Mouse (Mus musculus) MEL (cell line): Measurements from ENCODE around the gene Trib3. TPM values are rescaled to one million over a fixed set of nuclear protein-coding genes. Genes with fewer than 3 reads are reported as not detected.

ENCODE experiments used
- DNase-seq: peaks from one replicate; pipeline ENCODE4 v3.0.0; 2011; ENCODE audit warnings: low read depth, low spot score
- H3K27ac ChIP-seq: 2 replicates; pipeline ENCODE4 v1.5.1; 2012; ENCODE audit warnings: low read depth, mild to moderate bottlenecking, control low read depth, low read length, moderate library complexity; ENCODE audit not compliant: control insufficient read depth
- H3K27me3 ChIP-seq, 2 experiments: fragments of 150-350 bp in 1 of 2; sonication (generic) in 1 of 2; 2 replicates each; pipeline ENCODE4 v1.6.1; 2012; ENCODE audit warnings: low read length in 2 of 2, mild to moderate bottlenecking in 2 of 2, improper control_type of control experiment in 1 of 2, moderate library complexity in 1 of 2; ENCODE audit not compliant: insufficient read depth in 2 of 2, control insufficient read depth in 1 of 2
- H3K36me3 ChIP-seq, 2 experiments: 2 replicates each; pipeline ENCODE4 v1.6.1; 2012 to 2014; ENCODE audit warnings: low read length in 2 of 2, improper control_type of control experiment in 1 of 2, inconsistent platforms in 1 of 2, mild to moderate bottlenecking in 1 of 2; ENCODE audit not compliant: insufficient read depth in 2 of 2, control insufficient read depth in 1 of 2
- H3K4me1 ChIP-seq, 2 experiments: fragments of 150-350 bp in 1 of 2; sonication (generic) in 1 of 2; 2 replicates each; pipeline ENCODE4 v1.6.1; 2012; ENCODE audit warnings: low read length in 2 of 2, improper control_type of control experiment in 1 of 2, mild to moderate bottlenecking in 1 of 2; ENCODE audit not compliant: insufficient read depth in 2 of 2, control insufficient read depth in 1 of 2
- H3K4me3 ChIP-seq, 2 experiments: fragments of 150-350 bp in 1 of 2; sonication (generic) in 1 of 2; 2 replicates each; pipeline ENCODE4 v1.5.1; 2012; ENCODE audit warnings: low read depth in 2 of 2, low read length in 2 of 2, mild to moderate bottlenecking in 2 of 2, moderate library complexity in 2 of 2, control low read depth in 1 of 2, improper control_type of control experiment in 1 of 2; ENCODE audit not compliant: control insufficient read depth in 1 of 2, insufficient read depth in 1 of 2
- H3K79me2 ChIP-seq: 2 replicates; pipeline ENCODE4 v1.6.1; 2012; ENCODE audit warnings: mild to moderate bottlenecking, low read length, moderate library complexity; ENCODE audit not compliant: control insufficient read depth, poor library complexity, insufficient read depth
- H3K9ac ChIP-seq: 2 replicates; pipeline ENCODE4 v1.6.1; 2012; ENCODE audit warnings: low read depth, mild to moderate bottlenecking, control low read depth, low read length, moderate library complexity; ENCODE audit not compliant: control insufficient read depth, poor library complexity, severe bottlenecking
- H3K9me3 ChIP-seq: fragments of 150-350 bp; sonication (generic); replicated peaks from 2 replicates; pipeline ENCODE4 v1.6.1; 2012; ENCODE audit warnings: mild to moderate bottlenecking, low read length, improper control_type of control experiment, moderate library complexity; ENCODE audit not compliant: insufficient read depth
- CHD2 ChIP-seq: IDR thresholded peaks from 2 replicates; pipeline ENCODE4 v1.6.1; 2011; ENCODE audit warnings: low read length, improper control_type of control experiment
- ELF1 ChIP-seq: IDR thresholded peaks from 2 replicates; pipeline ENCODE4 v1.6.1; 2014; ENCODE audit warnings: low read depth, mild to moderate bottlenecking, inconsistent platforms, low read length, improper control_type of control experiment, moderate library complexity
- ETS1 ChIP-seq: IDR thresholded peaks from 2 replicates; pipeline ENCODE4 v1.6.1; 2012; ENCODE audit warnings: low read depth, mild to moderate bottlenecking, inconsistent platforms, low read length, improper control_type of control experiment, moderate library complexity
- GATA1 ChIP-seq: IDR thresholded peaks from 2 replicates; pipeline ENCODE4 v1.6.1; 2011; ENCODE audit warnings: low read depth, low read length, improper control_type of control experiment
- HCFC1 ChIP-seq: IDR thresholded peaks from 2 replicates; pipeline ENCODE4 v1.6.1; 2012; ENCODE audit warnings: low read depth, mild to moderate bottlenecking, inconsistent platforms, low read length, improper control_type of control experiment, moderate library complexity
- JUND ChIP-seq: IDR thresholded peaks from 2 replicates; pipeline ENCODE4 v1.6.1; 2011; ENCODE audit warnings: low read depth, mild to moderate bottlenecking, improper control_type of control experiment, low read length
- KAT2A ChIP-seq: conservative IDR thresholded peaks from 2 replicates; pipeline ENCODE4 v1.6.1; 2012; ENCODE audit warnings: low read depth, low read length, improper control_type of control experiment, inconsistent platforms
- MAZ ChIP-seq: IDR thresholded peaks from 2 replicates; pipeline ENCODE4 v1.6.1; 2012; ENCODE audit warnings: low read depth, mild to moderate bottlenecking, inconsistent platforms, low read length, improper control_type of control experiment
- MXI1 ChIP-seq: IDR thresholded peaks from 2 replicates; pipeline ENCODE4 v1.6.1; 2011; ENCODE audit warnings: mild to moderate bottlenecking, low read depth, low read length, improper control_type of control experiment
- MYC ChIP-seq: IDR thresholded peaks from 2 replicates; pipeline ENCODE4 v1.6.1; 2011; ENCODE audit warnings: low read depth, mild to moderate bottlenecking, low read length, improper control_type of control experiment, moderate library complexity
- NELFE ChIP-seq: IDR thresholded peaks from 2 replicates; pipeline ENCODE4 v1.6.1; 2011; ENCODE audit warnings: low read depth, low read length, improper control_type of control experiment
- TBP ChIP-seq: IDR thresholded peaks from 2 replicates; pipeline ENCODE4 v1.8.0; 2011; ENCODE audit warnings: low read depth, low read length, improper control_type of control experiment
- TCF12 ChIP-seq: IDR thresholded peaks from 2 replicates; pipeline ENCODE4 v1.6.1; 2014; ENCODE audit warnings: low read depth, mild to moderate bottlenecking, inconsistent platforms, low read length, improper control_type of control experiment, moderate library complexity
- USF1 ChIP-seq: IDR thresholded peaks from 2 replicates; pipeline ENCODE4 v1.6.1; 2014; ENCODE audit warnings: low read depth, mild to moderate bottlenecking, inconsistent platforms, low read length, improper control_type of control experiment, moderate library complexity
- USF2 ChIP-seq, 2 experiments: IDR thresholded peaks; 2 replicates each; pipeline ENCODE4 v1.6.1; 2011 to 2012; ENCODE audit warnings: improper control_type of control experiment in 2 of 2, low read length in 2 of 2, borderline replicate concordance in 1 of 2, inconsistent platforms in 1 of 2, low read depth in 1 of 2, mild to moderate bottlenecking in 1 of 2; ENCODE audit not compliant: insufficient read depth in 1 of 2
- ZC3H11A ChIP-seq: IDR thresholded peaks from 2 replicates; pipeline ENCODE4 v1.6.1; 2012; ENCODE audit warnings: low read depth, mild to moderate bottlenecking, inconsistent platforms, low read length, improper control_type of control experiment
- ZKSCAN1 ChIP-seq: IDR thresholded peaks from 2 replicates; pipeline ENCODE4 v1.6.1; 2012; ENCODE audit warnings: low read depth, mild to moderate bottlenecking, inconsistent platforms, low read length, improper control_type of control experiment, moderate library complexity
- ZNF384 ChIP-seq: IDR thresholded peaks from 2 replicates; pipeline ENCODE4 v1.6.1; 2012; ENCODE audit warnings: low read depth, mild to moderate bottlenecking, inconsistent platforms, low read length, improper control_type of control experiment
- polyA plus RNA-seq, 2 experiments: library from polyadenylated mRNA; stranded (reverse) in 1 of 2; unstranded in 1 of 2; fragments of >175 nt in 1 of 2; fragments of >200 nt in 1 of 2; gene quantifications; 2 replicates each; pipeline versions ENCODE4 v1.2.1 to v1.2.4; 2012; ENCODE audit warnings: low replicate concordance in 2 of 2, low read depth in 1 of 2; ENCODE audit not compliant: insufficient read length in 2 of 2, insufficient read depth in 1 of 2, missing spikeins in 1 of 2
- total RNA-seq: library from RNA; depleted of rRNA; stranded (reverse); fragments of 300-350 nt; gene quantifications from 2 replicates; pipeline ENCODE4 v1.2.3, GENCODE M21; 2012

The Trib3 gene
- total and polyA plus RNA-seq, 3 experiments, result 6.1 to 34.9 TPM; not detected in 1

DNA sequence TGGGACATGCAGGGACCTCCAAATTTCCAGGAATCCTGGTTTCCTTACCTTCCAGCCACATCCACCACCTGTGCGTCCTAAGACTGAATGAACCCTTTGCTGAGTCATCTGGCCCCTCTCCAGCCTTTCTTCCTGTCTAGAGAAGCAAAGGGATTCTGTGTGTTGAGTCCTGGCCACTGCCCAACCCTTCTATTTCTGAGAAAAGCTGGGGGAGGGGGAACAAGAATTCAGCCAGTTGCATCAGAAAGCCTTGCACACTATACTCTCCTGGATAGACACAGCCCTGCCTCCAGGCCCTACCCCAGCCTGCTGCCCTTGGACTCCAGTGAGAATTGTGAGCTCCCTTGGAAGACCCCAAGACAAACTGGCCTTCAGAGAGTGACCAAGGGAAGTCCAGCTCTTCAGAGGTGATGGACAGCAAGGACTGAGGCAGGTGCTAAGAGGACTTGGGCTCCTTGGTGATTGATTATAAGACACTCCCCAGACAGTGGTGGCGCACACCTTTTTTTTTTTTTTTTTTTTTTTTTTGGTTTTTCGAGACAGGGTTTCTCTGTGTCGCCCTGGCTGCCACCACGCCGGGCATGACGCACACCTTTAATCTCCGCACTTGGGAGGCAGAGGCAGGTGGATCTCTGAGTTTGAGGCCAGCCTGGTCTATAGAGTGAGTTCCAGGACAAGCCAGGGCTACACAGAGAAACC lies 6.2 kb upstream of the Trib3 start (continued):
- TF ChIP-seq NELFE, result peak; percentile 56

DNA sequence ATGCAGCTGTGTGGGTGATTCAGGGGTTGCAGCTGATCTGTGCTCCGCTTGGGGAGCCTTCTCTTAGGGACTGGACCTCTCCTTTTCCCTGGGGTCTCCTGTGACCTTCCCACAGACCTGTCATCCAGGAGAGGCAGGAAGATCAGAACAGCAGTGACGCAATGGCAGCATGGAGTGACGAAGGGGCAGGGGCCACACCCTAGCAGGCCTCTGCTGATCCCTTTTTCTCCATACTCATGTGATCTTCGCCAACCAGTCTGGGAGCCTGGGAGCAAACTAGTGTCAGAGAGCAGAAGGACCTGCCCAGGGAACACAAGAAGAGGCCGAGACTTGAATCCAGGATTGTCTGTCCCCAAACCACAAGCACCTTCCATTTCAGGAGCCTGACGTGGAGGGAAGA lies 5.4 kb upstream of the Trib3 start:
- Histone ChIP-seq H3K9ac (peak overlapping the region; percentile 52), H3K4me1 (peaks cover 30 to 56% of the 10 kb centered on the region in 2 experiments), H3K79me2 (no peaks in the 10 kb centered on the region; the same call in 1 of the 2 replicates), H3K27me3 (no peaks in the 10 kb centered on the region), H3K9me3 (no peaks in the 10 kb centered on the region), H3K27ac (peak overlapping the region; percentile 96), H3K4me3 (no peak overlapping the region), H3K36me3 (peaks cover 0 to 50% of the 10 kb centered on the region in 2 experiments; a peak in 2 of 4 replicates)
- DNase-seq, result peak; percentile 37
- TF ChIP-seq MAZ (no peak), TCF12 (no peak), JUND (no peak), GATA1 (no peak), CHD2 (no peak), ZKSCAN1 (no peak), HCFC1 (0 out of 2 replicates have a peak, but pooled peaks have one; percentile 7), ELF1 (no peak)

DNA sequence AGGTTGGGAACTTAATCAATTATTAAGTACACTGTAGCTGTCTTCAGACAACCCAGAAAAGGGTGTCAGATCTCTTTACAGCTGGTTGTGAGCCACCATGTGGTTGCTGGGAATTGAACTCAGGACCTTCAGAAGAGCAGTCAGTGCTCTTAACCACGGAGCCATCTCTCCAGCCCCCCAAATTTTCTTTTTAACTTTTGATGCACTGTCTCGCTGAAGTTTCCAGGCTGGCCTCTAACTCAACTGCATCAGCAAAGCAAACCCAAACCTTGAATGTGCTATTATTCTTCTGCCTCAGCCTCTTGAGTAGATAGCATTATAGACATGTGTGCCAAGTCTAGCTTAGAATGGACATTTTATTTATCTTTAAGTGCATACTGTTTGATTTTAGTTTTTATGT lies 3.9 kb upstream of the Trib3 start:
- no peak for TF ChIP-seq USF2 (IDR thresholded peaks at IDR 0.05; ENCODE audit: borderline replicate concordance in 1 of 2, insufficient read depth in 1 of 2, low read depth in 1 of 2, low read length in 2 of 2)
- TF ChIP-seq TBP, result peak; percentile 96
- TF ChIP-seq USF1, result no peak
- no peak for TF ChIP-seq ZC3H11A
- no peak for TF ChIP-seq MXI1
- TF ChIP-seq GATA1, result no peak
- TF ChIP-seq ETS1, result 0 out of 2 replicates have a peak, but pooled peaks have one; percentile 24
- TF ChIP-seq ZNF384, result no peak
- 0 out of 2 replicates have a peak, but pooled peaks have one; percentile 2 for TF ChIP-seq MYC
- TF ChIP-seq KAT2A, result no peak
- peak; percentile 63 for DNase-seq
- H3K9ac ChIP-seq, result peak overlapping the region; percentile 59
- peaks cover 30 to 56% of the 10 kb centered on the region in 2 experiments for H3K4me1 ChIP-seq
- H3K9me3 ChIP-seq, result no peaks in the 10 kb centered on the region
- H3K27me3 ChIP-seq, result no peaks in the 10 kb centered on the region
- H3K79me2 ChIP-seq, result peaks cover 9% of the 10 kb centered on the region
- 0 out of 4 replicates have a peak overlapping the region, but pooled peaks of 1 of the 2 experiments have one; percentile 11 for H3K4me3 ChIP-seq
- H3K27ac ChIP-seq, result peak overlapping the region; percentile 92
- peaks cover 2 to 50% of the 10 kb centered on the region in 2 experiments; a peak in 3 of 4 replicates for H3K36me3 ChIP-seq
